Mouse (Mus musculus): ENCODE results near the gene Angptl7. TPM values are rescaled to one million over a fixed set of nuclear protein-coding genes. Genes with fewer than 3 reads are reported as not detected.

The Angptl7 gene
- polyA plus RNA-seq, 1 experiment: 0.37 TPM

DNA sequence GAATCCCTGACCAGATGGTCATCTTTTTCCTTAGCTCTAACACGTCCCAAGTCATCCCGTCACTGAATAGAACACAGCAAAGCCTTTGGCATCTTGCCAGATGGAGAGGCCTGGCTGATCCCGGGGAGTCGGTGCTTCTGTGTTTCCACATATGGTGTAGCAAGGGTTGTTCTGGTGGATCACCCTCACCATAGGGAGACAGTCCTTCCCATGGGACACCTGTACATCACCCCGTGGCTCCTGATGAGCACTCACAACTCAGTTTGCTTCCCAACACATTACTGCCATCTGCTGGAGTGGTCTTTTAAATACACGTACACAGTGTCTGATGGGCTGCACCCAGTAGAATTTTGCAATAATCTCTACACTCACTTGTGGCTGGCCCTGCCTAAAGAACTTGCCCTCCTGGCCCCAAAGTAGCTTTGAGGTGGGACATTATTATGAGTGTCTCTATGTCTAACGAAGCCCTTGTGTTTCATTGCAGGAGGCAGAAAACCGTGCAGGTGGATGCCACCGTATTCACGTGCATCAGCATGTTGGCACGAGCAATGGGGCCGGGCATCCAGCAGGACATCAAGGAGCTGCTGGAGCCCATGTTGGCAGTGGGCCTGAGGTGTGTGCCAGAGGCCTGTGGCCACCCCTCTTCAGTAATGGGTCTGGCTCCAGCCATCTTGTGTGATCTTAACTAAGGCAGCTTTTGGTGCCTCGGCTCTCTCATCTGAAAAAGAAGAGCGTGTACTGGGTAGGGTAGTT is 36.9 kb downstream of the Angptl7 start:
- no peaks in the 10 kb centered on the region for H3K4me1 ChIP-seq (ENCODE audit: control insufficient read depth, insufficient read depth, low read length)
- H3K27me3 ChIP-seq (ENCODE audit: control insufficient read depth, insufficient read depth, low read length, poor library complexity, severe bottlenecking): no peaks in the 10 kb centered on the region
- H3K27ac ChIP-seq (ENCODE audit: insufficient read depth, low read length): no peak overlapping the region
- no peak overlapping the region for H3K4me3 ChIP-seq (ENCODE audit: low read depth, low read length)
- no peaks in the 10 kb centered on the region for H3K9me3 ChIP-seq (replicated peaks; ENCODE audit: control insufficient read depth, insufficient read depth, low read length, poor library complexity, severe bottlenecking)
- peaks cover 7% of the 10 kb centered on the region for H3K36me3 ChIP-seq (ENCODE audit: control insufficient read depth, insufficient read depth, low read length, poor library complexity, severe bottlenecking)
- no peak overlapping the region for H3K9ac ChIP-seq (ENCODE audit: low read depth, poor library complexity, severe bottlenecking)
- TF ChIP-seq EP300 (IDR thresholded peaks at IDR 0.05; ENCODE audit: insufficient read depth, low read depth, low read length) (no peak), POLR2A (IDR thresholded peaks at IDR 0.05; ENCODE audit: insufficient read depth, low read length) (no peak), CTCF (IDR thresholded peaks at IDR 0.05; ENCODE audit: low read depth, low read length) (peak; percentile 1)

- no peaks in the 10 kb centered on the region for H3K27me3 ChIP-seq (ENCODE audit: control insufficient read depth, insufficient read depth, low read length, poor library complexity, severe bottlenecking)
- H3K27ac ChIP-seq (ENCODE audit: insufficient read depth, low read length): no peak overlapping the region
- no peaks in the 10 kb centered on the region for H3K9me3 ChIP-seq (replicated peaks; ENCODE audit: control insufficient read depth, insufficient read depth, low read length, poor library complexity, severe bottlenecking)
- H3K4me1 ChIP-seq (ENCODE audit: control insufficient read depth, insufficient read depth, low read length): no peaks in the 10 kb centered on the region
- TF ChIP-seq CTCF (IDR thresholded peaks at IDR 0.05; ENCODE audit: low read depth, low read length): no peak
- H3K9ac ChIP-seq (ENCODE audit: low read depth, poor library complexity, severe bottlenecking): no peak overlapping the region
- peaks cover 7% of the 10 kb centered on the region for H3K36me3 ChIP-seq (ENCODE audit: control insufficient read depth, insufficient read depth, low read length, poor library complexity, severe bottlenecking)
- no peak overlapping the region for H3K4me3 ChIP-seq (ENCODE audit: low read depth, low read length)
Observed at GRCm38 (mm10) chr4:148462717-148463116, 37.5 kb downstream of the Angptl7 start.

DNA sequence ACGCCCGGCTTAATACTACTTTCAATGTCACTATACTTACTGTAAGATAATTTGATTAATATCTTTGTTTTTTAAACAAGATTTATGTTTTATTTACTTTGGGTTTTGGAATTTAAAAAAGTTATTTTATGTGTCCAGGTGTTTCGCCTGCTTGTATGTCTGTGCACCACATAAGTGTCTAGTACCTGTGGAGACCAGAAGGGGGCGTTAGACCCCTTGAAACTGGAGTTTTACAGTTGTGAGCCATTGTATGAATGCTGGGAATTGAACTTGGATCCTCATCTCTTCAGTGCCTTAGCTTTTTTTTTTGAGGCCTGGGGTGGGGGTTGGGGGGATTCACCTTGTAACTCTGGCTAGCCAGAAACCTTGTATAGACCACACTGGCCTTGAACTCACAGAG is 38.5 kb downstream of the Angptl7 start:
- TF ChIP-seq EP300 (IDR thresholded peaks at IDR 0.05; ENCODE audit: insufficient read depth, low read depth, low read length) (no peak), CTCF (IDR thresholded peaks at IDR 0.05; ENCODE audit: low read depth, low read length) (no peak), POLR2A (IDR thresholded peaks at IDR 0.05; ENCODE audit: insufficient read depth, low read length) (no peak)
- peaks cover 7% of the 10 kb centered on the region for H3K36me3 ChIP-seq (ENCODE audit: control insufficient read depth, insufficient read depth, low read length, poor library complexity, severe bottlenecking)

DNA sequence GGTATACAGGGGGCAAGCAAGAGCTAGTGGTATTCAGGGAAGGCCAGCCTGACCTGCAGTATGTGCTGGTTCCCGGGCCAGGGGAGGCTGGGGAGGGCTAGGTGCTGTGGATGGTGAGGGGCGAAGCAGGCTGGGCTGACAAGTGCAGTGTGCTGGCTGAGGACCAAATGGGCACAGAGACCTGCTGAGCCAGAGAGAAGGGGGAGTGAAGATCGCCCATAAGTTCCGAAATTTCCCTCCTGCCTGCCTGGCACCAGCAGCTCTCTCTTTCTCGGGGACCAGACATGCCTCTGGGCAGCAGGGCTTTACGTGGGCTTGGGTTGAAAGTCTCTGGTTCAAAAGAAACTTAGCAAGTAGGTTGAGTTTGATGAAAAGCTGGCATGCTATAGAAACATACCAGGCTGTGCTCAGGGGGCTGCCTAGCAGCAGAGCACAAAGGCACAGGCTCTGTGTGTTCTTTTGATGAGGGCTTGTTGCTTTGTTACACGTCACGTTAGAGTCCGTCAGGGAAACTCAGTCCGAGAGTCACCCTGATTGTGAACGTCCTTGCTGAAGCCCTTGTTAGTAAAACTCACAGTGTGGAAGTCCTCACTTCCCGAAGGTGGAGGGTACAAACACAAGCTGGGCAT is 39.5 kb downstream of the Angptl7 start:
- Histone ChIP-seq H3K36me3 (ENCODE audit: control insufficient read depth, insufficient read depth, low read length, poor library complexity, severe bottlenecking) (peaks cover 7% of the 10 kb centered on the region), H3K4me1 (ENCODE audit: control insufficient read depth, insufficient read depth, low read length) (no peaks in the 10 kb centered on the region), H3K9me3 (replicated peaks; ENCODE audit: control insufficient read depth, insufficient read depth, low read length, poor library complexity, severe bottlenecking) (no peaks in the 10 kb centered on the region), H3K27me3 (ENCODE audit: control insufficient read depth, insufficient read depth, low read length, poor library complexity, severe bottlenecking) (no peaks in the 10 kb centered on the region), H3K27ac (ENCODE audit: insufficient read depth, low read length) (no peak overlapping the region), H3K9ac (ENCODE audit: low read depth, poor library complexity, severe bottlenecking) (no peak overlapping the region), H3K4me3 (ENCODE audit: low read depth, low read length) (no peak overlapping the region)
- TF ChIP-seq POLR2A (IDR thresholded peaks at IDR 0.05; ENCODE audit: insufficient read depth, low read length): no peak

More for the DNA sequence above, 38.5 kb downstream of the Angptl7 start:
- no peaks in the 10 kb centered on the region for H3K9me3 ChIP-seq (replicated peaks; ENCODE audit: control insufficient read depth, insufficient read depth, low read length, poor library complexity, severe bottlenecking)
- H3K4me3 ChIP-seq (ENCODE audit: low read depth, low read length): no peak overlapping the region
- no peaks in the 10 kb centered on the region for H3K4me1 ChIP-seq (ENCODE audit: control insufficient read depth, insufficient read depth, low read length)
- H3K27ac ChIP-seq (ENCODE audit: insufficient read depth, low read length): no peak overlapping the region
- H3K27me3 ChIP-seq (ENCODE audit: control insufficient read depth, insufficient read depth, low read length, poor library complexity, severe bottlenecking): no peaks in the 10 kb centered on the region
- H3K9ac ChIP-seq (ENCODE audit: low read depth, poor library complexity, severe bottlenecking): no peak overlapping the region

GRCm38 (mm10) chr4:148455477-148456025 is 44.7 kb downstream of the Angptl7 start:
- H3K4me3 ChIP-seq (ENCODE audit: low read depth, low read length): no peak overlapping the region
- H3K4me1 ChIP-seq (ENCODE audit: control insufficient read depth, insufficient read depth, low read length): no peaks in the 10 kb centered on the region
- H3K36me3 ChIP-seq (ENCODE audit: control insufficient read depth, insufficient read depth, low read length, poor library complexity, severe bottlenecking): peaks cover 4% of the 10 kb centered on the region; the same call in 1 of the 2 replicates
- no peaks in the 10 kb centered on the region for H3K9me3 ChIP-seq (replicated peaks; ENCODE audit: control insufficient read depth, insufficient read depth, low read length, poor library complexity, severe bottlenecking)
- H3K9ac ChIP-seq (ENCODE audit: low read depth, poor library complexity, severe bottlenecking): no peak overlapping the region
- no peaks in the 10 kb centered on the region for H3K27me3 ChIP-seq (ENCODE audit: control insufficient read depth, insufficient read depth, low read length, poor library complexity, severe bottlenecking)
- TF ChIP-seq CTCF (IDR thresholded peaks at IDR 0.05; ENCODE audit: low read depth, low read length): no peak
- TF ChIP-seq POLR2A (IDR thresholded peaks at IDR 0.05; ENCODE audit: insufficient read depth, low read length): no peak
- TF ChIP-seq EP300 (IDR thresholded peaks at IDR 0.05; ENCODE audit: insufficient read depth, low read depth, low read length): no peak
- H3K27ac ChIP-seq (ENCODE audit: insufficient read depth, low read length): no peak overlapping the region

GRCm38 (mm10) chr4:148453707-148454106 is 46.6 kb downstream of the Angptl7 start:
- Histone ChIP-seq H3K9ac (ENCODE audit: low read depth, poor library complexity, severe bottlenecking) (no peak overlapping the region), H3K9me3 (replicated peaks; ENCODE audit: control insufficient read depth, insufficient read depth, low read length, poor library complexity, severe bottlenecking) (no peaks in the 10 kb centered on the region), H3K36me3 (ENCODE audit: control insufficient read depth, insufficient read depth, low read length, poor library complexity, severe bottlenecking) (peaks cover 4% of the 10 kb centered on the region; the same call in 1 of the 2 replicates), H3K4me3 (ENCODE audit: low read depth, low read length) (no peak overlapping the region), H3K27ac (ENCODE audit: insufficient read depth, low read length) (no peak overlapping the region), H3K27me3 (ENCODE audit: control insufficient read depth, insufficient read depth, low read length, poor library complexity, severe bottlenecking) (no peaks in the 10 kb centered on the region), H3K4me1 (ENCODE audit: control insufficient read depth, insufficient read depth, low read length) (peaks cover 1% of the 10 kb centered on the region)
- TF ChIP-seq EP300 (IDR thresholded peaks at IDR 0.05; ENCODE audit: insufficient read depth, low read depth, low read length) (no peak), POLR2A (IDR thresholded peaks at IDR 0.05; ENCODE audit: insufficient read depth, low read length) (no peak), CTCF (IDR thresholded peaks at IDR 0.05; ENCODE audit: low read depth, low read length) (no peak)

Measured in ES-Bruce4 (cell line).